Mouse (Mus musculus) hindbrain, embryonic 10.5 days (tissue): ENCODE results near the gene Tceanc2. TPM values are rescaled to one million over a fixed set of nuclear protein-coding genes. Genes with fewer than 3 reads are reported as not detected.

Experiments used
- DNase-seq: peaks from one replicate; pipeline ENCODE4 v3.0.0-alpha.2; 2017; ENCODE audit warnings: low spot score
- H3K27ac ChIP-seq: fragments of 300-500 bp; sonication (generic); 2 replicates; pipeline ENCODE4 v1.5.1; 2016; ENCODE audit warnings: mild to moderate bottlenecking, moderate library complexity
- H3K27me3 ChIP-seq: fragments of 300-500 bp; sonication (generic); 2 replicates; pipeline ENCODE4 v1.6.1; 2016; ENCODE audit warnings: mild to moderate bottlenecking; ENCODE audit not compliant: poor library complexity, insufficient read depth, severe bottlenecking
- H3K36me3 ChIP-seq: fragments of 300-500 bp; sonication (generic); 2 replicates; pipeline ENCODE4 v1.6.1; 2016; ENCODE audit warnings: mild to moderate bottlenecking, moderate library complexity
- H3K4me1 ChIP-seq: fragments of 300-500 bp; sonication (generic); replicated peaks from 2 replicates; pipeline ENCODE4 v1.6.1; 2016; ENCODE audit warnings: mild to moderate bottlenecking
- H3K4me3 ChIP-seq: fragments of 300-500 bp; sonication (generic); 2 replicates; pipeline ENCODE4 v1.5.1; 2016; ENCODE audit warnings: mild to moderate bottlenecking, moderate library complexity
- H3K9me3 ChIP-seq: fragments of 300-500 bp; sonication (generic); 2 replicates; pipeline ENCODE4 v1.6.1; 2016; ENCODE audit warnings: mild to moderate bottlenecking, moderate library complexity
- WGBS: fragments of 180-500 bp; shearing (Covaris S2); methylation state at CpG from one replicate; pipeline ENCODE4 v1.1.7; 2016; 5-methylcytosine and 5-hydroxymethylcytosine counted together
- polyA plus RNA-seq: library from polyadenylated mRNA; unstranded; fragments of >200 nt; fragmentation: Nextera tagmentation; extraction: Ambion mirVana; gene quantifications from 2 replicates; pipeline ENCODE4 v1.2.1, GENCODE M21; 2016

The Tceanc2 gene
- polyA plus RNA-seq, 1 experiment from 2014 or later = 23.1 TPM

DNA sequence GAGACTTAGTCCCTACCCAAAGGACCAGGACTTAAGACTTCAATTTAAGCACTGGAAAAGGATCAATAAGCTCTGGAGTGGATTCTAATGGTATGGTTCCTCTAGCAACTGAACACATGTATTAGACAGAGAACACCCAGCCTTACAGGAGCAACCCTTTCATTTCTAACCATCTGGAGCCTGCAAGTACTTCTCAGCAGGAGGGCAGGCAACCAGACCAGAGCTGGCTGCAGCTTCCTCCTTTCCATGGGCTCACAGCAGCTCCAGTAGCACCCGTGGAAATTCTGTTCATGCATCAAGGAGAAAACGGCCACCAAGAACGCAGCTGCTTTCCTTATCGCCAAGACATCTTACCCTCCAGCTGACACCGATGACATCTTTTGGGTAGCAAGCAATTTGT, 43.3 kb downstream of the Tceanc2 start:
- no peak for DNase-seq
- Histone ChIP-seq H3K4me1 (peaks cover 62% of the 10 kb centered on the region), H3K27me3 (peaks cover 25% of the 10 kb centered on the region; the same call in 1 of the 2 replicates), H3K4me3 (no peak overlapping the region), H3K9me3 (no peaks in the 10 kb centered on the region), H3K36me3 (peaks cover 9% of the 10 kb centered on the region; the same call in 1 of the 2 replicates), H3K27ac (no peak overlapping the region)
- 80% methylated on average over 5 of the region's 5 CpGs for WGBS

DNA sequence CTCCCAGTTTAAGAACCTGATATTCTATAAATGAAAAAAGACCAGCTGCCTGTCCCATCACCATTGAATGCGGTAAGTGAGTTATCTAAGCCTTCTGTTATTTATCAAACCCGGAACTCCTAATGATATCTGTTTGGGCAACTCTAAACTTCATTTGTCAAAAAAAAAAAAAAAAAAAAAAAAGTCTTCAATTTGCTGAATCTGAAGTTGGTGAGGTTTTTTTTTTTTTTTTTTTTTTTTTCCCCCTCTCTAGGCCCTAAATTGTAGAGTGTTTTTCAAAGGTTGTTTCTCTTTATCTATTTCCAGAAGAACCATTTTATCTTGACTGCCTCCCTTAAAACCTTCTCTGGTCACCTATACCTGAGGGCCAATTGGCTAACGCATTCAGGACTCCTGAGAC, 44.0 kb downstream of the Tceanc2 start:
- Histone ChIP-seq H3K4me1 (peaks cover 60% of the 10 kb centered on the region), H3K36me3 (peaks cover 9% of the 10 kb centered on the region; the same call in 1 of the 2 replicates), H3K4me3 (no peak overlapping the region), H3K9me3 (no peaks in the 10 kb centered on the region), H3K27me3 (peaks cover 25% of the 10 kb centered on the region; the same call in 1 of the 2 replicates), H3K27ac (no peak overlapping the region)
- no peak for DNase-seq
- WGBS = 94% methylated on average over 3 of the region's 3 CpGs

DNA sequence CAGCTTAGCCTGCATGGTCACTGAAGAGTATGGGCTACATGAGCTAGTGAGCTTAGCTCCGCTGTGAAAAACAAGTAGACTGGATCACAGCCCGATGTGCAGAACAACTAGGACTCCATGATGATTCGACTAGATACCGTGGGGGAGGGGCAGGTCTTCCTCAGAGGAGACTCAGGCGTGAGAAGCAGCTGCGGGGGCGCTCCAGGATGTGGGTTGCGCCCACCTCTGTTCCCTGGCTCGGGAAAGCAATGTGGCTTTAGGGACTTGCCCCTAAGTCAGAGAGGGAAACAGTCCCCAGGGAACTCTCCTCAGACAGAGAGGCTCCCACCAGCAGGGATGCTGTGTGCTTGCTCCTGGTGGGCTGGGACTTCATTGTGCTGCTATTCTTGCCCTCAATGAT, 48.4 kb downstream of the Tceanc2 start:
- H3K27ac ChIP-seq = peak overlapping the region; percentile 57
- H3K36me3 ChIP-seq = no peaks in the 10 kb centered on the region
- peaks cover 59% of the 10 kb centered on the region for H3K4me1 ChIP-seq
- no peak for DNase-seq
- no peaks in the 10 kb centered on the region for H3K9me3 ChIP-seq
- no peak overlapping the region for H3K4me3 ChIP-seq
- WGBS = 21% methylated on average over 9 of the region's 9 CpGs
- peaks cover 5% of the 10 kb centered on the region; the same call in 1 of the 2 replicates for H3K27me3 ChIP-seq

DNA sequence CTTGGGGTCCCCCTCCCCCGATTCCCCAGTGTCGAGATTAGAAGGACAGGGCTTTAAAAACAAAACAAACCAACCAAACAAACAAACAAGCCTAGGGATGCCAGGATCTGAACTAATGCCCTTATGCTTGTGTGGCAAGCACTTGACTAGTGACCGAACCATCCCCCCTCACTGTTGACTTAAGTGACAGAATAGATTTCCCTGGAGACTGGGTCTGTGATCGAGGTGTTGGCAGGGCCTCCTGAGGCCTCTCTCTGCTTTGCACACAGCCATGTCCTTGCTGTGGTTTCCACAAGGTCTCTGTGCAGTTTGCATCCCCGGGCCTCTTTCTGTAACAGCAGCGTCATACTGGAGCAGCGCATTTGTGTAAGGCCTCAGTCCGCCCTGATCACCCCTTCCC, 49.5 kb downstream of the Tceanc2 start:
- no peak for DNase-seq
- no peaks in the 10 kb centered on the region for H3K9me3 ChIP-seq
- no peaks in the 10 kb centered on the region for H3K36me3 ChIP-seq
- peaks cover 5% of the 10 kb centered on the region; the same call in 1 of the 2 replicates for H3K27me3 ChIP-seq
- no peak overlapping the region for H3K4me3 ChIP-seq
- peak overlapping the region; percentile 64; the same call in 1 of the 2 replicates for H3K27ac ChIP-seq
- peaks cover 65% of the 10 kb centered on the region for H3K4me1 ChIP-seq
- 80% methylated on average over 8 of the region's 8 CpGs for WGBS

DNA sequence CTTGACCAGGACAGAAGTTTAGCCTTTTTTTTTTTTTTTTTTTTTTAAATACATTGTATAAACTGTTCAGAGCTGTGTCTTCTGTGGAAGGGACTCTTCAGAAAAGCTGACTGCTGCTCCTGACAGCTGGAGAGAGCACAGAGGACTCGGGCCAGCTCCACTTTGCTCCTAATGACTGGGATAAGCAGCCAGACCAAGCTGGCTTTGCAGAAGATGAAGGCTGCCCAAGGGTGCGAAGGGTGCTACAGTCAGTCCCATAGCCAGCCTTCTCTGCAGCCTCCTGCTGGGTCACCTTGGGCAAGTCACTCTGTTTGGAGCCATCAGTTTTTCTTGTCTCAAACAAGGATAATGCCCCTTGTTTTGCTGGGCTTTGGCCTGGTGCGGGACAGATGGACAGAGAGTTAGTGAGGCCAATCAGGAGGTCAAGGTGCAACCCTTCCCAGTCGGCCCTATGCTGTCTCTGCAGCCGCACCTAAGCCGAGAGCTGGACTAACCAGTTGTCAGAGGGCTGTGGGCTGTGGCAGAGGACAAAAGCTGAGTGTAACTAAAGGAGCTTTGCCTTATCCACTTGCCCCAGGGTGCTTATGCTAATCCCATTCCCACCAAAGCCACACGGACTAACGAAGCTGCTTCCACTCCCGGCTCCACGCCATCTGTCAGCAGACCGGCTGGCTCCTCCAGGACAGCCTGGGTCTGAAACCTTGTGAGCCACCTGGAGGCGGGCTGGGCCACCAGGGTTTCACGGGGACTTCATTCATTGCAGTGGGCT, 50.8 kb downstream of the Tceanc2 start:
- peaks cover 5% of the 10 kb centered on the region; the same call in 1 of the 2 replicates for H3K27me3 ChIP-seq
- H3K4me1 ChIP-seq = peaks cover 70% of the 10 kb centered on the region
- DNase-seq = peak; percentile 61
- H3K4me3 ChIP-seq = 0 out of 2 replicates have a peak overlapping the region, but pooled peaks have one; percentile 6
- H3K9me3 ChIP-seq = no peaks in the 10 kb centered on the region
- H3K36me3 ChIP-seq = no peaks in the 10 kb centered on the region
- WGBS = 20% methylated on average over 13 of the region's 13 CpGs
- peak overlapping the region; percentile 82 for H3K27ac ChIP-seq

DNA sequence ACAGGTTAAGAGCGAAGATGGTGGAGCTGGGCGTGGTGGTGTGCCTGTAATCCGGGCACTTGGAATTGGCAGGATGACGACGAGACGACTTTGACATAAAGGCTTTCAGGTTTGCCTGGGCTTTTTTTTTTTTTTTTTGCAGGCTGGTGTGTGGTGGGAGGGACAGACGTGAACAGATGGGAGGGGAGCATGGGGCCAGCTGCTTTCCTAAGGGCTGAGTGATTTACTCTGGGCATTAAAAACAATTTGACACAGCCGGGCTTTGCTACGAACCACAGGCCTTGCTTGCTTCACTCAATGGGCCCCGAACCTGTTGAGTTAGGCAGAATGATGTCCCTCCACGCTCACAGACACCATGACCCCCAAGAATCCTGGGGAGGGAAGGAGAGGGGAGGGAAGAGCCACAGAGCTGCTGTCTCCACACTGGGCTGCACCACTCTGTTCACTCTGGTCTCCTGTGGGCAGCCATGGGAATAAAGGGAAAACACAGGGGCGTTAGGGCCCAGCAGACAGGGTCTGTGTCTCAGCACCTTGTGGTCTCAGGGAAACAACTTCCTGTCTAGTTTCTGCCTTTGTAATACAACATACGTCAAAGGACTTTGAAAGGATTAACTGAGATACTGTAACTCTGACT, 51.9 kb downstream of the Tceanc2 start:
- Histone ChIP-seq H3K27ac (peak overlapping the region; percentile 78), H3K9me3 (no peaks in the 10 kb centered on the region), H3K27me3 (peaks cover 5% of the 10 kb centered on the region; the same call in 1 of the 2 replicates), H3K4me3 (no peak overlapping the region), H3K4me1 (peaks cover 68% of the 10 kb centered on the region), H3K36me3 (no peaks in the 10 kb centered on the region)
- WGBS = 54% methylated on average over 13 of the region's 13 CpGs
- DNase-seq = peak; percentile 27

DNA sequence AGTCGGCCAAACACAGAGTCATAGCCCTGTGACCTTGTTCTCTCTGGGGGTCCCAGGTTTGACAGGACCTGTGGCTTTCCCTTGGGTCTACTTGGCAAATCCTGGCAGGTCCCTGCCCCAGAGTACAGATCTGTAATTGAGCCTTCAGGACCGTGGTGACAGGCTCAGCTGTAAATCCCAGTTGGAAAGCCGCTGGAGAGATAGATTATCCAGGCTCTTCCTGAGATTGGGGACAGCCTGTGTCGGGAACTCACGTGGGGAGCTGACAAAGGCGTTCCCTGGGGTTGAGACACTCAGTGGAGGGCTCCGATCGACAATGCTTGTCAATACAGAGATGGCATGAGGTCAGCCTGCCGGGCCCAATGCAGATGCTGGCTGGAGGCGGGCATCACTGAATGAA, 52.5 kb downstream of the Tceanc2 start:
- Histone ChIP-seq H3K27me3 (peaks cover 5% of the 10 kb centered on the region; the same call in 1 of the 2 replicates), H3K4me1 (peaks cover 71% of the 10 kb centered on the region), H3K4me3 (no peak overlapping the region), H3K9me3 (no peaks in the 10 kb centered on the region), H3K27ac (peak overlapping the region; percentile 78), H3K36me3 (no peaks in the 10 kb centered on the region)
- no peak for DNase-seq
- 41% methylated on average over 10 of the region's 10 CpGs for WGBS

DNA sequence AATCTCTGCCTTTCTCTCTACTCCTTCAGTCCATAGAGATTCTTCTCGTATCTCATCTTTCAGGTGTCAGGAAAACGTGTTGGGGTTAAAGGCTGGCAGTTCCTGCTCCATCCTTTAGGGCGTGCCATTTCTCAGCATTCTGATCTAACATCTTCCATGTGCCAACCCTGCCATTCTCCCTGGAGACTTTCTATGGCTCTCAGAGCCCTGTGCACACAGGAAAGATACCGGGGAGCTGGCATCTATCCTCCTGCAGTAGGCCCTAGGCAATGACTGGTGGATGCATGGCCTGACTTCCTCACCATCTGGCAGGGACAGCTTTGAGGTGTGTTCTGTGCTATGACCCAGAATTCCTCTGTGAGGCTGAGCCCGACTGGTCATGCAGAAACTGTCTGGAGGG, 53.8 kb downstream of the Tceanc2 start:
- Histone ChIP-seq H3K4me3 (no peak overlapping the region), H3K9me3 (no peaks in the 10 kb centered on the region), H3K36me3 (no peaks in the 10 kb centered on the region), H3K4me1 (peaks cover 69% of the 10 kb centered on the region), H3K27me3 (peaks cover 5% of the 10 kb centered on the region; the same call in 1 of the 2 replicates), H3K27ac (no peak overlapping the region)
- DNase-seq = no peak
- 63% methylated on average over 5 of the region's 5 CpGs for WGBS

DNA sequence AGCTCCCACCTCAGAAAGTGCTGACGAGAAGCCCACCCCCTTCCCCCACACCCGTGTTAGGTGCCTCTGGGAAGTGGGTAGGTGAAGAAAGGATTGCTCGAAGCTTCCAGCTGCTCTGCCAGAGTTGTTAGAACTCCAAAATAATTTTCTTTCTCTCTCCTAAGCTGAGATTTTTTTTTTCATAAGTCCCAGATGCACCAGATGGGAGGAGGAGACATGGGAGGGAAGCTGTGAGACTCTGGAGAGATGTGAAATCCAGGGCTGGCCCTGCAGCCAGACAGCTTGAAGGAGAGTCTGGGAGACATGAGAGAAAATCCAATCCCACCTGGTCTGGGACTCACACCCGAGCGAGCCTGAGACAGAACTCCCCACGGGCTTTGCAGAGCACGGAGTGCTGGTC, 54.5 kb downstream of the Tceanc2 start:
- peaks cover 5% of the 10 kb centered on the region; the same call in 1 of the 2 replicates for H3K27me3 ChIP-seq
- peak overlapping the region; percentile 31; the same call in 1 of the 2 replicates for H3K27ac ChIP-seq
- H3K36me3 ChIP-seq = no peaks in the 10 kb centered on the region
- WGBS = 66% methylated on average over 7 of the region's 7 CpGs
- no peaks in the 10 kb centered on the region for H3K9me3 ChIP-seq
- H3K4me3 ChIP-seq = no peak overlapping the region
- H3K4me1 ChIP-seq = peaks cover 65% of the 10 kb centered on the region
- DNase-seq = no peak

DNA sequence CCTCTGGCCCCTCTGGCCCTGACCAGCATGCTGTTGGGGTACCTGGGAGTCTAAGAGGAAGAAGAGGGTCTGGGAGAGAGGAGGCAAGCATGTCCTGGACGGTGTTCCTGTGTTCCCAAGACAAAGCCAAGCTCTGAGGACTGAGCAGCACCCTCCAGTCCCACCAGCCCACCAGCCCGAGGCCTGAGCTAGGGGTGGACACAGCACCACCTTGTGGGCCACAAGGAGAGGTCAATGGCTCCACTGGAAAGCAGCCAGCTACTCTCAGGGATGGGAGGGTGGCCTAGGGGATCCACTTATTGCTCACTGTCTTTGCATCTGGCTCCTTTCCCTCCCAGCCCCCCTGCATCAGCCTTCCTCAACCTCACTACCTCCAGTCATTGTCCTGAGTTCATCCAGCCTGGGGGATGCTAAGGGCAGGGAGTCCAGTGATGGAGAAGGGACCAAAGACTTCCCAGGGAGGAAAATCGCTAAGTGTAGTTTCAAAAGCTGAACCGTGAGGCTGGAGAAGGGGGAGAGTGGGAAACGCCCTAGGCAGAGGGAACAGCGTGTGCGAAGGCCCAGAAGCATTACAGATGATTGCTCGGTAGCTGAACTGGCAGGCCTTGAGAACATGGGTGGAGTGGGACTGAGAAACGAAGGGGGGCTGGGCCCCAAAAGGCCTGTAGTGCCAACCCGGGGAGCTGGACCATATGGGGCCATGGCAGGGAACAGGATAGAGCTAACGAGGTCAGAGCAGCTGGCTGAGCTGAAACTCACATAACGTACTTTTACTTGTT, 57.6 kb downstream of the Tceanc2 start:
- H3K36me3 ChIP-seq = no peaks in the 10 kb centered on the region
- H3K4me1 ChIP-seq = peaks cover 44% of the 10 kb centered on the region
- peak; percentile 77 for DNase-seq
- H3K9me3 ChIP-seq = no peaks in the 10 kb centered on the region
- H3K27me3 ChIP-seq = peaks cover 2% of the 10 kb centered on the region; the same call in 1 of the 2 replicates
- H3K4me3 ChIP-seq = no peak overlapping the region
- 58% methylated on average over 12 of the region's 12 CpGs for WGBS
- H3K27ac ChIP-seq = peak overlapping the region; percentile 85

DNA sequence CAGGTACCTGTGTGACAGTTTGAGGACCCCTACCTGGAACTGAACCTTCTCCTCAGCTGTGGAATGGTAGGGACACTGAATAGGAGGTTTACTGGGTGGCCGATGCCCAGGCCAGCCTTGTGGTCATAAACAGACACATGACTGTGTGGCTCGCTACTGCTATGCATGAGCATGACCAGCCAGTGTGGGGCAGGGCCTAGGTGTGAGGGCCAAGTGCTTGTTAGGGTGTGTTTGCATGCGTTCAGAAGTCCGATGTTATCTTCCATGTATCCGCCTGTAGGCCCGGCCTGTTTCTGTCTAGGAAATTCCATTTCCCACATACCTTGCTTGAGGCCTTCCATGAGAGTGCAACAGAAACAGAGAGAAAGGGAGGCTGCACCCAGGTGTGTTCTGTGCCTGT, 58.2 kb downstream of the Tceanc2 start:
- Histone ChIP-seq H3K9me3 (no peaks in the 10 kb centered on the region), H3K4me1 (peaks cover 38% of the 10 kb centered on the region), H3K4me3 (no peak overlapping the region), H3K27ac (peak overlapping the region; percentile 85), H3K36me3 (no peaks in the 10 kb centered on the region), H3K27me3 (no peaks in the 10 kb centered on the region)
- DNase-seq = no peak
- 94% methylated on average over 6 of the region's 6 CpGs for WGBS

DNA sequence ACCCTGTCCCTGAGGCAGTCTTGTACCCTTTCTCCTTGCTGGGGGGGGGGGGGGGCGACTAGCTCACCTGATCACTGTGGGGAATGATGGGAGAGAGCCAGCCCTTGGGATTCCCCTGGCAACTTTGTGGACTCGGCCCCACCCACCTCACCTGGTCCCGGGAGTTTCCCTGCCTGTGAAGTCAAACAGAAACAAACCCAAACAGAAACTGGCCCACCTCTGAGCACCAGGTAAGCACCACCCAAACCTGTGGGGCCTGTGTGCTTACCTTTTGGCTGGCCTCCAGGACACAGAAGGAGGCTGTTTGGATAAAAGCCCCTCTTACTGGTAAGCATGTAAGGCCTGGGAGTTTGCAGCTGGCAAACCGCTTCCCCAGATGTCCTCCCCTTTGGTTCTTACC, 59.9 kb downstream of the Tceanc2 start:
- Histone ChIP-seq H3K9me3 (no peaks in the 10 kb centered on the region), H3K27ac (0 out of 2 replicates have a peak overlapping the region, but pooled peaks have one; percentile 23), H3K27me3 (0 out of 2 replicates have a peak, but pooled peaks cover 4% of the 10 kb centered on the region), H3K4me1 (peaks cover 27% of the 10 kb centered on the region), H3K4me3 (no peak overlapping the region), H3K36me3 (no peaks in the 10 kb centered on the region)
- 67% methylated on average over 4 of the region's 4 CpGs for WGBS
- no peak for DNase-seq
